Mouse (Mus musculus) spleen, embryonic (tissue): ENCODE measurements around the gene Gm43064.

Experiments used
- CTCF ChIA-PET: fragments of 350-600 bp; sonication (Branson Sonifier 250); formaldehyde crosslinking; loops from one replicate; lab custom pipeline; 2022; lab: Charles Lee

Gm43064 gene

DNA sequence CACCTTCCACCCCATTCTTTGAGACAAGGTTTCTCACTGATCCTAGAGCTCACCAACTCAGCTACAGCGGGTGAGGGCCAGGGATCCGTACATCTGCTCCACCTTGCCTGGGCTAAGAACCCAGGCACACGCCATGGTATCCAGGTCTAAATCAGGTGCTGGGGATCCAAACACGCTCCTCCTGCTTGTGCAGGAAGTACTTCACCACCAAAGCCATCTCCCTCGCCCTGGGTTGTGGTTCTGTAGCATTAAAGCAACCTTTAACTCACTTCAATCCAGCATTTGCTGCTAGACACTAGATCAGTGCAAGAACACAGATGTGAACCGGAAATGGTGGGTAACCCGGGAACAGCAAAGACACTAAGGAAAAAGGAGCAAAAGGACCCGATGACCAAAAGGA is 42.5 kb downstream of the Gm43064 start:
- CTCF ChIA-PET = interaction anchor here (0.6 to 2.8 kb wide), 2 partner anchors 17 to 36 kb away, joined by 3 to 12 read pairs; no protein-coding TSS in a partner anchor

DNA sequence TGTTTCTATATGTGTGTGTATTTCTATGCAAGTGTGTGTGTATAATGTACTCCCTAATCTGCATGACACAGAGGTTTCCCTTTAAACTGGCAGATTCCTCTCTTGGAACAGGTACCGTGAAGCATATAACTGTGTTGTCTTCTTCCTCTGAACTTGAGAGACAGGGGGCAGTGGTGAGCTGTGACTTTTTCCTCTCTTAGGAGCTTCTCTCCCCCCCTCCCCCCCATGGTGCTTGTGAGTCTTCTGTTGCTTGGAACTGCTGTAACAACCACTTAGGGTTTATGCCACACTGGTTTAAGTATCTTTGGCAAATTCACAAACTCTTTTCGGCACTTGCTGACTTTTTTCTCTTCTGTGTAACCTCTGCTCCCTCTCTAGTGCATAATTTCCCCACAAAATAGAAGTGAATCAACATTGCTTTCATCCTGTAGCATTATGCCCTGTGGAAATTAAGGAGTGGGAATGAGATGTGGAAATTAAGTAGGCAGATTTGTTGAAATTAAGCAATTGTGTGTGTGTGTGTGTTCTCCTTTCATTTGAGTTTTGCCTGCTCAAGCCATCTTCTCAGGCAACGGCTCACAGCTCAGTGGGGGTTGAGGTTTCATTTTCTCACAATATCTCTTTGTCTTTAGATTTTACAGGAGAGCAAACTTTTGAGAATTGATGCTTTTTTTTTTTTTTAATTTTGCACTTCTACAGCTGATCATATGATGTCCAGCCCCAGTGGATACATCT is 43.4 kb downstream of the Gm43064 start:
- CTCF ChIA-PET = interaction anchor here (0.6 to 2.8 kb wide), 4 partner anchors 16 to 53 kb away, joined by 3 to 12 read pairs (median 3); no protein-coding TSS in a partner anchor

DNA sequence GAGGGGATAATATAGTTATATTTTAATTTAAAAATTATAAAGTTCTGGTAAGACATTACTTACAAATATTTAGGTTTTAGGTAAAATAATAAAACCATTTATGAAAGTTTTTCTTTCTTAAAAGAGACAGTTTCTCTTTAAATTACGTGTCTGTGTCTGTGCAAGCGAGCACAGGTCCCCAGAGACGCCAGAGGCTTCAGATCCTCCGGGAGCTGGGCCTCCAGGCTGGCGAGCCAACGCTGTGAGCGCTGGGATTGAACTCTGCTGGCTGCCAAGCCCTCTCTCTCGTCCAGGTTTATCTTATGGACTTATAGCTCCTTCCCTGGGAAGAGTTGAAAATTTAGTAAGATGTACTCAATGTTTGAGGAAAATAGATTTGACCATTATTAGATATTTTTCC is 44.4 kb downstream of the Gm43064 start:
- CTCF ChIA-PET = interaction anchor here (0.6 kb wide), 1 partner anchor 15 kb away, joined by 4 read pairs; no protein-coding TSS in a partner anchor

DNA sequence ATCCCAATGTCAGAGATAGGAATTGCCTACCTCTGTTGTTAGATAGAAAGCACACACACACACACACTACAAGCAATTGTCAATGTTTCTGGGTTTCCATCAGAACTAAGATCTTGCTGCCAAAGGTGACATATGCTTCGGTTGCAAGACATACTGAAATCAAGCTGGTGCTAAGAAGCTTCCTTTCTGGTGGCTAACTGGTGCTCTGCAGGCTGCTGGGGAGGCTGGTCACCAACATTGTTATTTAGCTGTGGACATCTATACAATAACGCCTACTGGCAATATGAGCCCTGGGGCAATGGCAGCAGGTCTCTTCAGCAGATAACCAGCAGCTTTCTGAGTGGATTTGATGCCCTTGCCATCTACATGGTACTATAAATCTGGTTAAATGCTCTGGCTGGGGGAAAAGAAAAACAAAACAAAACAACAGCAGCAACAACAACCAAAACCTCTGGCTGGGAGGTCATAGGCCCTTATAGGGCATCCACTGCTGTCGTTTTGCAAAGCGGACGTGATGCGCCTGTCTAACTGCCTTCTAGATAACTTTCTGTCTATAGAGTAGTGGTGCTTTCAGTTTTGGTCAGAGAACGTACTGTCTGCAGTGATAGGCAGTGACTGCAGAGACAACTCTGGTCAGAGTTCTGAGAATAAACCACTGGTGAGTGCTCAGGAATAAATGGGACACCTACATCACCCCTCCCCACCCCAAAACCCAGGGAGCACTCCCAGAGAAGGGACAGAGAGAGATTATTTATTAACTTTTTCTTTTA is 47.8 kb downstream of the Gm43064 start:
- CTCF ChIA-PET = interaction anchor here (0.6 to 0.7 kb wide), 2 partner anchors 145 to 780 kb away, joined by 6 to 7 read pairs; no protein-coding TSS in a partner anchor

DNA sequence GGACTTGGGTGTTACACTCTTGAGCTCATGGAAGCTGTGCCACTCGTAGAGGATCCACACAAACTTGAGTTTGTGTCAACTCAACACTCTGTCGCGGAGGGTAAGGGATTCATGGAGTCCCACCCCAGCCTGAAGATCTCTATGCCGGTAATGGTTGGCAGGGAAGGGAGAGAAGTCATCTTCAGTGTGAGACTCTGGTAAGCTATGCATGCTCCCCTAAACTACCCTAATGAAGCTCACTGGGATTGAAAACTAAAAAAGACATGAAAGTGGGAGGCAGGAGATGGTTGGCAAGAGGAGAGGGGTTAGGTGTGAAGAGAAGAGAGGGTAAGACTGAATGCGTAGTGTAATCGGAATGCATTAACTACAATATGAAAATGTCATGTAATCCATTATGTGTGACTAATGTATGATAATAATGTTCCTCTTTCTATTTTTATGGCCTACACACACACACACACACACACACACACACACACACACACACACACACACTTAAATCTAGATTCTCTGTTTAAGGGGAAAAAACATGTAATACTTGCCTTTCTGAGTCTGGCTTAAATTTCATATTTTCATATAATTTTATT is 48.7 kb downstream of the Gm43064 start:
- CTCF ChIA-PET = interaction anchor here (0.7 kb wide), 1 partner anchor 146 kb away, joined by 7 read pairs; no protein-coding TSS in a partner anchor

DNA sequence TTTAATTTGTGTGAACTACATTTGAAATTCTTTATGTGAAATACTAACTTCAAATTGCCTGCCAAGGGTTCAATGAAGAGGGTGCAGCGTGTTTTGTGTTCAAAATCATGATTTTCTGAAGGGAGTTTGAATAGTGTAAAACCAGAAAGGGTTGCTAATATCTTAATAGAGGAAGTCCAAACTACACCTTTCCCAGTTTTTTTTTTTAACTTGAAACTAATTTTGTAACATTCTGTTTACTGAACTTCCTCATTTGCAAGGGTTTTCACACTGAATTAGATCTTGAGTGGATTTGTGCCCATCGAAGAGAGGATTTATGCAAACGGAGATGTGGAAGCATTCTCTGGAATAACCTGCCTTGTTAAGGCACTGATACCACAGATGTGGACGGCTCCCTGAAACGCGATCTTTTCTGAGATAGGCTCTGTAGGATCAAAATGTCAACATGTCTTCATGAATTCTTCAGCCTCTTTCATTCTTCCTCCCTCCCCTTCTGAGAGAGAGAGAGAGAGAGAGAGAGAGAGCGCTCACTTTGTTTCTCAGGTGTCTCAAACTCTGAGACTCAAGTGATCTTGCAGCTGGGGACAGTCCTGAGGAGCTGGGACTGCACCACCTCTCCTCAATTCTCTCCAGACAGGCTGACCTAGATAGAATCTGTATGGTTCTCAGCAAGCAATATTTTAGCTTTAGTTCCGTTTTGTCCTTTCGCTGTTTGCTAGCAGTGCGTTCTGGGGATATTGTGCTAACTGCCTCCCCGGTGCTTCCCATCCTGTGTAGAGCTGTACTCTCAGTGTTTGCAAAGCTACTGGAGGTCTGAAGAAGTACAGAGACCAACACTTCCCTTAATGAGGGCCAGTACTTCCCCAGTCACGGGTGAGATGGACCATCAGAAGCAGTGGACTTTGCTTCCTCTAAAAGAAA is 49.8 kb downstream of the Gm43064 start, which contains the start of gene Ptpn22:
Gene Ptpn22, plus strand, starts transcription at position 915 of the 921 bp plus-strand sequence.
- CTCF ChIA-PET = interaction anchor here (1.0 to 1.4 kb wide), 2 partner anchors 11 to 13 kb away, joined by 4 to 5 read pairs; no protein-coding TSS in a partner anchor

DNA sequence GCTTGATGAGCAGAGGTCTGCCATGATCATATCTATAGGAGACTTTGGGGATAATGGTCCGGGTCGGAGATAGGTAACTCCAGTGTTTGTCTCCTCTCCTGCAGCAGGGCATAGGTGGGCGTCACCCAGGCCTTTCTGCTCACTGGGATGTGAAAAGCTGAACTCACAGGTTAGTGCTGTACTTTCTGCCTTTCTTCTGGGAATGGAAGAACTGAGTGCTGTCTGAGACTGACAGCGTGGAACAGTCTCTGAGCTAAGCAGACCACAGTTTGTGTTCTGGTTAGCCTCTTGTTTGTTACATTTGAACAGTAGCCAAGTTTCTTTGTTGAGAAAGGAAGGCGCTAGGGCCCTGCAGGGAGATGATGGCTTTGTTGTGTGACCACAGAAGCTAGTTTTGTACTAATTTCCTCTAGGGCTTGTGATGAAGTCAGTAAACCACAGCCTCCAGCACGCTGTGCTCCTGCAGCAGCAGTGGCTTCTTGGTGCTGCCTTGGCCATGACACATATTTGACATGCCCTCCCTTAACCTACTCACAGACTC is 50.5 kb downstream of the Gm43064 start:
- CTCF ChIA-PET = interaction anchor here (0.6 to 1.4 kb wide), 3 partner anchors 10 to 27 kb away, joined by 4 to 5 read pairs (median 4); partner anchors contain the start of gene Bcl2l15

DNA sequence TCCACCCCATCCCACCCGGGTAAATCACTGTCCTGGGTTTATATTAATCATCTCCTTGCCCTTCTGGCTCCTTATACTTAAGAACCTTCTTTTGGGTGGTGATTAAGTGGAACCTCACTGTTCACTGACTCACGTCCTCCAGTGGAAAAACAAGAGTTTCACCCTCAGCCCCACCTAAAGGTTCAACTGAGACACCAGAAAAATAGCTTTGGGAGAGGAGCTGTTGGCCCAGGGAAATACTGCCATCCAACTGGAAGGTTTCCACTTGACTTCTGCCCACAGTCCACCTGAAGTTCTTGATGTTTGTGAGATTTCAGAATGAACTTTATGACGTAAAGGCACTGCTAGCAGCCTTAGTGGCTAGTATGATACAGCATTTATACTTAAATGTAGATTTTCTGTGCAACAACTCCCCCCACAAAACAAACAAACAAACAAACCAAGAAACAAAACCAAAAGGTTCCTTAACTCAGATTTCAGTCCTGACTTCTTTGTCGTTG is 53.4 kb downstream of the Gm43064 start:
- CTCF ChIA-PET = no interaction called here

DNA sequence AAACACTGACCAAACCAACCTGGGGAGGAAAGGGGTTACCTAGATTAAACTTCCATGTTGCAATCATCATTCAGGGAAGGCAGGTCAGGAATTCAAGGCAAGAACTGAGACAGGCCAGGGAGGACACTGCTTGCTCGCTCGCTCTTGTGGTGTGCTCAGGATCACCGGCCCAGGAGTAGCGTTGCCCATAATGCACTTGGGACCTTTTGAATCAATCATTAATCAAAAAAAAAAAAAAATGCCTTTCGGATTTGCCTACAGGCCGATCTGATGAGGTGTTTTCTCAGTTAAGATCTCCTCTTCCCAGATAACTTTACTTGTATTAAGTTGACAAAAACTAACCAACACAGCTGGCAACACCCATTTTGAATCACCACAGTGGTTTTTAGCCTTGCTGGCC is 54.8 kb downstream of the Gm43064 start:
- CTCF ChIA-PET = interaction anchor here (0.7 kb wide), 1 partner anchor 998 kb away, joined by 3 read pairs; no protein-coding TSS in a partner anchor

DNA sequence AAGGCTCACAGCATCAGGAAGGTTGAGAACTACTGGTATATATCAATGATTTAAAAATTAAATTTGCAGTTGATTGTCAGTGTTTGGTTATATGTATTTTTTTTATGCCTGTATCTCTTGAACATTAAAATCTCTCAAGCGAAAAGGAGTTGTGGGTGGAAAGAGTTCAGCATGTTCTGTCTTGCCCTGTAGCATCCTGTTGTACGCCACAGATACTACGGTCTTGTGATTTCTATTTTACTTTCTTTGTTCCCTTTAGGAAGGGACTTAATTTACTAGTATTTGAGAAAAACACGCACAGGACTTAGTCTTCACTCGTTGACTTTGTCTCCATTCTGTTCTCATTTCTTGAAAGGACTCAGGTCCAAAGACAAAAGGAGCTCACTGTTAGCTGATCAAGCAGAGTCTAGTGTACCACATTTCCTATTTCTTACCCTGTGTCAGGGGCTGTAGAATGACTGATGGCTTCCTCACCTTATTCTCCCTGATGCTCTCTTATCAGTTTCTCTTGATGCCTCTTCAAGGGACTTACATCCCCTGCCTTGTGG is 58.1 kb downstream of the Gm43064 start:
- CTCF ChIA-PET = no interaction called here

DNA sequence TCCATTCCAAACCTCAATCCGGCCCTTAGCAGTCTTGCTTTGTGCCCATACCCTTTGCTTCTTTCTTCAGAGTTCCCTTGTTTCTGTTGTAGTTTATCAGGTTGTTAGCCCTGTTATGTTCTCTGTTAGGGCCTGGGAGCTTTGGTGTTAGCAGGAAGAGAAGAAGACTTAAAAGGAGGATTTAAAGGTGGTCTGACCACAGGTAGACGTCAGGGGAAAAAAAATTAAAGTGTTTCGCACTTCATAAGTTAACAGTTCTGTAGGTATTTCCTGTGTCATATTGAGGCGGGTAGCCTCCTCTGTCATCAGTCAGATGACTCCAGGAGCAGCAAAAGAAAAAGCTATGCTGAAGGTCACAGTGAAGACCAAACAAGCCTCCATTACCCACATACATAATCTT is 58.6 kb downstream of the Gm43064 start:
- CTCF ChIA-PET = no interaction called here

DNA sequence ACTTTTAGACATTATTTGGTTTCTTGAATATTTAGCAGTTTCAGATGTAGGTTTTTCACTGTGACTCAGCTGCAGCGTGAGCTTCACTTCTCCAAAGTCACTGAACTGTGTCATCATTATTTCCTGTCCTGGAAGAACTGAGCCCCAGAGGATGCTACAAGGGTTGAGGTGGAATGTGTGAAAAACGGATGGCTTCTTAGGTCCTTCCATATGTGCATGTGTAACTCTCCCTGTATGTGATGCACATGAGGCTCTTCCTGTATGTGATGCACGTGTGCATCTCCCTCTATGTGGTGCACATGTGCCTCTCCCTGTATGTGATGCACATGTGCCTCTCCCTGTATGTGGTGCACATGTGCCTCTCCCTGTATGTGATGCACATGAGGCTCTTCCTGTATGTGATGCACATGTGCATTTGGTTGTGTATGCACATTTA is 63.3 kb downstream of the Gm43064 start:
- CTCF ChIA-PET = interaction anchor here (0.7 kb wide), 1 partner anchor 13 kb away, joined by 5 read pairs; the partner anchor contains the start of gene Ptpn22

DNA sequence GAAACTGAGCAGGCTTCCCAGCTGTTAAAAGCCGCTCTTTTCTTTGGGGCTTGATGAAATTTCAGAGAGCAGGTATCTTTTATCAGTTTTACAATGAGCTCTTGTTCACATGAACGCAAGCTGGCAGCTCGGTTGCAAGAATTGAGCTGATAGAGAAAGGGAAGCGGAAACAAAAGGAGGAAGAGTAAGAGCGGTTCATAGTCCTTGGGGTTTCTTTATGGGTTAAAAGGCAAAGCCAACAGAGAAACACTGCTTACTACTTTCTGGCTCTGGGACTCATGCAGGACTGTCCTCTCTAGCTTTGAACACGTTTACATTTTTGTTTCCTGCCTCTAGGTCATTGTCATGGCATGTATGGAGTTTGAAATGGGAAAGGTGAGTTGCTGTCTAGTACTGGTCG is 65.0 kb downstream of the Gm43064 start:
- CTCF ChIA-PET = interaction anchor here (1.0 kb wide), 1 partner anchor 23 kb away, joined by 4 read pairs; no protein-coding TSS in a partner anchor

DNA sequence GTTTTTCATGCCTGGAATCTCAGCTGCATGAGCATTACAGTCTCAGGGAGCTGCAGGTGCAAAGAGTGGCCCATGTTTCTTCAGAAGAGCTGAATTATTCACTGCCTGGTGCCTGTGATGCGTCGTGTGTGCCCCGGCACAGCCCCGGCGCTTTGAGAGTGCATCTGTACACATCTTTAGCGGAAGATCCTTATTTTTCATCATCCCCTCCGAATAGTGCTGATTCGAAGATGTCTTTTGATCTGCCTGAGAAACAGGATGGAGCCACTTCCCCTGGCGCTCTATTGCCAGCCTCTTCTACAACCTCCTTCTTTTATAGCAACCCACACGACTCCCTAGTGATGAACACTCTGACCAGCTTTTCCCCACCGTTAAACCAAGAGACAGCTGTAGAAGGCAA is 76.6 kb downstream of the Gm43064 start:
- CTCF ChIA-PET = no interaction called here

DNA sequence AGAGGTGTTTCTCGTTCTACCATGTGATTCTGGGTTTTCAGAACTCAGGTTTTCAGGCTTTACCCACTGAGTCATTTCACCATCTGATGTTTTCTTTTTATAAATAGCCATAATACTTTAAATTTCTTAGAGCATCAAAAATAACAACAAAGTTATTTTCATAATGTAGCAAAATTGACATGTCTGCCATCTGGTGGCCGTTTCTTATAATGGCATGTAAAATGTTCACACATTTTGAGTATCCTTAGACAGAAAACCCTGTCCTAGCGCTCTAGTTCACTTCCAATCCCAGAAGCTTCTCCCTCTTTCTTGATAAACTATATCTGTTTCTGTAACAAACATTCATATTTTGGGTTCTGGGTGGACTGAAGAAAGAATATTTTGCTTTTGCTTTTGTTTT is 78.2 kb downstream of the Gm43064 start:
- CTCF ChIA-PET = interaction anchor here (0.6 to 2.4 kb wide), 4 partner anchors 36 to 111 kb away, joined by 6 to 12 read pairs (median 7); no protein-coding TSS in a partner anchor
